Mouse (Mus musculus) layer of hippocampus, postnatal 10 days (tissue): ENCODE results near the gene Olfr705. TPM values are rescaled to one million over a fixed set of nuclear protein-coding genes. Genes with fewer than 3 reads are reported as not detected.
"Not testable (repeated sequence)": the region's sequence is repeated elsewhere in the genome, so short reads cannot be mapped to it uniquely, and the experiment has no call there.

Experiments
- DNase-seq, 2 experiments: peaks; one replicate each; pipeline ENCODE4 v3.0.0; 2021; ENCODE audit warnings: low spot score in 2 of 2
- long read RNA-seq: library from polyadenylated mRNA; stranded (forward); transcript quantifications from one replicate; pipeline ENCODE4 v2.0.0, GENCODE M21; 2023
- total RNA-seq, 2 experiments: library from RNA; stranded (reverse); gene quantifications; 2 replicates each; pipeline ENCODE4 v1.2.3; 2021

The Olfr705 gene
- not detected for total RNA-seq
- long read RNA-seq: 0 reads

DNA sequence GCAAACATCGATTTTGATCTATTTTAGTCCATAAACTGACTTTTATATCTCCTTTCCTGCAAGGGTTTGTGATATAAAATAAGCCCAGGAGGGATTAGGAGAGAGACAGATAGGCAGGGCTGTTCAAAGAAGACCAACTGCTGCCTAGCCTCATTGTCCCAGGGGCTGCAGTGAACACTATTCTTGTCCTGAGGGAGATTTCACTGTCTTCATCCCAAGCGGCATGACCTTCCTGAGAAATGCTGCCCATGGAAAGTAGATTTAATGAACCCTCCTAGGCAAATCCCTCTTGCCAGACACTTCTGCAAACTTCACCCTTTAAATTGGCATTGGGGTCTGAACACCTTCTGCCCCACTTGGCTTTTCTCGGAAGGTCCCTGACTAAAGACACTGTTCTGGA is at the start of gene Olfr705:
TSS of gene Olfr705 (minus strand) at position 101 of the 400 bp plus-strand sequence.
- no peak for DNase-seq

GRCm38 (mm10) chr7:106920961-106921360 is 44.3 kb upstream of the Olfr705 start:
- not testable (repeated sequence) for DNase-seq

DNA sequence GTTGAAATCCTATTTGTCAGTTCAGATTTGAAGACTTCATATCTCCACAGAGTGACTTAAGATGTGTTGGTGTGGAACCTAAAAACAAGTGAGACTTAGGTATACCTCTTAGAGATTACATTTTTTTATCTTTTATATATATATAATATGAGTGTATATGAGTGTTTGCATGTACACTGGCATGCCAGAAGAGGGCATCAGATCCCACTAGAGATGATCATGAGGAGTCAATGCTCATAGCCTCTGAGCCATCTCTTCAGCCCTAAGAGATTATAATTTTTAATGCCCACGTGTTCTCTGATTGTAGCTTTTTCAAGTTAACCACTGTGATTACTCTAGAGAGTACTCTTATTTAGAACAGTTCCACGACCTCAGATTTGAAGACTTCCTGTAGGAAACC is 31.0 kb upstream of the Olfr705 start, which contains the start of gene Olfr1532-ps1:
TSS of gene Olfr1532-ps1 (plus strand) at position 326 of the 400 bp plus-strand sequence.
- no peak for DNase-seq

GRCm38 (mm10) chr7:106901141-106901540 is 24.4 kb upstream of the Olfr705 start, which contains the start of gene Olfr707:
Olfr707 (minus strand) TSS chr7:106901241.
- not testable (repeated sequence) for DNase-seq

- no peak for DNase-seq
Measured at GRCm38 (mm10) chr7:106888062-106888461, 11.4 kb upstream of the Olfr705 start, which contains the start of gene Olfr706. Olfr706 (minus strand) TSS chr7:106888162.

GRCm38 (mm10) chr7:106862885-106863284 is 13.8 kb downstream of the Olfr705 start, which contains the start of gene Olfr704:
Olfr704 (plus strand) TSS chr7:106863185.
- DNase-seq: no peak

DNA sequence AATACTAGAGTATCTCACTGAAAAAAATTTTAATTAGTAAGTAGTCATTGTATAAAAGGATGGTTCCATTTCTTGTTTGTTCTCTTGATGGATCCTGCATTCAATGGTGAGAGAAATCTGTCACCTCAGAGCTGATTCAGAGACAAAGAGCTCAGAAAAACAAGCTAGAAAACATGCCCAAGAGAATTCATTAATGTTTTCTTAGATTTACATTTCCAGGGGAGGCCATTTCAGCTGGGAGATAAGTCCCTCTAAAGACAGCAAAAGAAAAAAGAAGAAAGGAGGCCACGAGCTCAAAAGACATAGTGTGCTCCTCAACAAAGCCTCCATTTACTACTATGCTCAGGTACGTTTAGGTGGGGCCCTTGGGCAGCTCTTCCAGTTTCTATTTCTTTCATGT is 33.6 kb downstream of the Olfr705 start, which contains the start of gene Olfr703:
TSS of gene Olfr703 (plus strand) at position 301 of the 400 bp plus-strand sequence.
- DNase-seq: no peak

GRCm38 (mm10) chr7:106833793-106834192 is 42.9 kb downstream of the Olfr705 start, which contains the start of gene Olfr702:
Olfr702 (minus strand) TSS chr7:106833893.
- DNase-seq: no peak

Other genes with a start within 250 kb of the Olfr705 start
- not detected for gene Olfr693, start 196.3 kb downstream of the Olfr705 start, total RNA-seq
- not detected for gene Olfr694, start 185.1 kb downstream of the Olfr705 start, total RNA-seq
- not detected for gene Olfr695, start 160.5 kb downstream of the Olfr705 start, total RNA-seq
- not detected for gene Olfr697, start 134.4 kb downstream of the Olfr705 start, total RNA-seq
- not detected for gene Olfr698, start 121.5 kb downstream of the Olfr705 start, total RNA-seq
- gene Olfr699, start 83.7 kb downstream of the Olfr705 start, total RNA-seq: not detected
- not detected for gene Olfr700, start 68.1 kb downstream of the Olfr705 start, total RNA-seq
- not detected for gene Olfr701, start 62.8 kb downstream of the Olfr705 start, total RNA-seq
- gene Olfr702, start 43.0 kb downstream of the Olfr705 start, total RNA-seq: not detected
- gene Olfr703, start 33.5 kb downstream of the Olfr705 start, total RNA-seq: not detected
- gene Olfr704, start 13.7 kb downstream of the Olfr705 start, total RNA-seq: not detected
- gene Olfr706, start 11.3 kb upstream of the Olfr705 start, total RNA-seq: not detected
- not detected for gene Olfr707, start 24.4 kb upstream of the Olfr705 start, total RNA-seq
- not detected for gene Olfr1532-ps1, start 31.1 kb upstream of the Olfr705 start, total RNA-seq
- gene Olfr709-ps1, start 55.3 kb upstream of the Olfr705 start, total RNA-seq: not detected
- gene Olfr710, start 71.4 kb upstream of the Olfr705 start, total RNA-seq: not detected
- under 1 TPM; 0.25 to 0.33 TPM for gene Olfr6, start 87.0 kb upstream of the Olfr705 start, total RNA-seq
- gene Olfr711, start 98.6 kb upstream of the Olfr705 start, total RNA-seq: not detected
- not detected for gene Olfr2, start 129.2 kb upstream of the Olfr705 start, total RNA-seq
- not detected for gene Olfr713, start 154.3 kb upstream of the Olfr705 start, total RNA-seq
- gene Olfr714, start 194.1 kb upstream of the Olfr705 start, total RNA-seq: not detected
- not detected for gene Olfr17, start 216.3 kb upstream of the Olfr705 start, total RNA-seq
- gene Olfr715b, start 233.5 kb upstream of the Olfr705 start, total RNA-seq: not detected